Mouse (Mus musculus) lung, adult 2 months (tissue): ENCODE measurements around the gene Hfe. TPM values are rescaled to one million over a fixed set of nuclear protein-coding genes. Genes with fewer than 3 reads are reported as not detected.
"Not testable (repeated sequence)": the region's sequence is repeated elsewhere in the genome, so short reads cannot be mapped to it uniquely, and the experiment has no call there.

Source experiments
- DNase-seq: peaks from one replicate; pipeline ENCODE4 v3.0.0; 2022
- H3K4me1 ChIP-seq: fragments of 200-500 bp; 2 replicates; pipeline ENCODE4 v1.6.1; 2011; ENCODE audit warnings: low read length; ENCODE audit not compliant: control insufficient read depth, insufficient read depth
- H3K4me3 ChIP-seq: fragments of 200-500 bp; replicated peaks from 2 replicates; pipeline ENCODE3; 2011; ENCODE audit warnings: low read depth, mild to moderate bottlenecking, control low read depth, low read length; ENCODE audit errors: extremely low read depth
- CTCF ChIP-seq: fragments of 200-500 bp; IDR thresholded peaks from 2 replicates; pipeline ENCODE4 v1.5.1; 2011; ENCODE audit warnings: mild to moderate bottlenecking, low read length, control low read depth; ENCODE audit not compliant: insufficient read depth
- POLR2A ChIP-seq: fragments of 200-500 bp; IDR thresholded peaks from 2 replicates; pipeline ENCODE4 v1.6.1; 2011; ENCODE audit warnings: low read depth, mild to moderate bottlenecking, control low read depth, low read length, borderline replicate concordance; ENCODE audit errors: extremely low read depth
- WGBS: fragments of 180-500 bp; shearing (Covaris S2); methylation state at CpG from one replicate; pipeline ENCODE4 v1.1.7; 2018; 5-methylcytosine and 5-hydroxymethylcytosine counted together
- polyA plus RNA-seq: library from polyadenylated mRNA; depleted of rRNA; stranded (reverse); fragments of >200 nt; gene quantifications from 2 replicates; pipeline ENCODE4 v1.2.3, GENCODE M21; 2012

Gene Hfe
- polyA plus RNA-seq, 1 experiment = 21.3 TPM

DNA sequence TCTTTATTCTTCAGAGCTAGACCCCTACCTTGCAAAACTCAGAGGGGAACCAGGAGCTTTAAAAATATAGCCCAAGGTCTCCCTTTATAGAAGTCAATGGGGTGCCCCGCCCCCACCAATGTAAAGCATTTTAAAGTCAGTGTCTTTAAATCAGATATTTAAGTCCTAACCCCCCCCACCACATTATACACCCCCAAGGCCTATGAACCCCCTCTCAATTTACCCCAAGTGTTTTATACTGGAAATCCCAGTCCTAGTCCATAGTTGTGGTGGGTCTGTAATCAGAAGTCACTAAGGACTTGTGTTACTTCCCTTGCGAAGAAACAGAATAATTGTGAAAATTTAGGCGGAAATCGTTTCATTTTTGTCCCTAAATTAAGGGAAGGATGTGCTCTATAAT lies 27.4 kb upstream of the Hfe start:
- DNase-seq = no peak
- 26% methylated on average over 4 of the region's 4 CpGs for WGBS
- TF ChIP-seq POLR2A (no peak), CTCF (no peak)
- Histone ChIP-seq H3K4me3 (peak overlapping the region; percentile 32), H3K4me1 (peaks cover 4% of the 10 kb centered on the region)

DNA sequence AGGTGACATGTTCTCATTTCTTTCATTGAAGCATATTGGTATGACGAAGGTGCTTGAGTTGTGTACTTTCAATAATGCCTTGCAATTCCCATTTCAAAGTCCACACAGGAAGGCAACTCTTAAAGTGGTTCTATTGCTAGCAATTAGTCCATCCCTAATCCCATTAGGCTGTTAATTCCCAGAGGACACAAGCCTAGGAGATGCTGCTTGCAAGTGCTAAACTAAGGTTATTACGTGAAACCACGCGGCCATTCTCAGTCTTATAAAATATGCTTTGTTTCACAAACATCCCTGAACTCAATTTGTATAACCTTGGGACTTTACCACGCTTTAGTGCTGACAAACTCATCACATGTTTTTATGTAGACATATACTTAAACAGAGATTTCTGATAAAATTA lies 26.4 kb upstream of the Hfe start:
- no peak for TF ChIP-seq POLR2A
- TF ChIP-seq CTCF = no peak
- no peak for DNase-seq
- 93% methylated on average over 5 of the region's 5 CpGs for whole genome bisulfite sequencing
- Histone ChIP-seq H3K4me3 (no peak overlapping the region), H3K4me1 (peaks cover 4% of the 10 kb centered on the region)

GRCm38 (mm10) chr13:23732156-23732804 lies 21.6 kb upstream of the Hfe start:
- TF ChIP-seq CTCF = peak; percentile 45; the same call in 1 of the 2 replicates
- TF ChIP-seq POLR2A = no peak
- WGBS = 22% methylated on average over 8 of the region's 8 CpGs
- Histone ChIP-seq H3K4me3 (no peak overlapping the region), H3K4me1 (no peaks in the 10 kb centered on the region)
- DNase-seq = no peak

DNA sequence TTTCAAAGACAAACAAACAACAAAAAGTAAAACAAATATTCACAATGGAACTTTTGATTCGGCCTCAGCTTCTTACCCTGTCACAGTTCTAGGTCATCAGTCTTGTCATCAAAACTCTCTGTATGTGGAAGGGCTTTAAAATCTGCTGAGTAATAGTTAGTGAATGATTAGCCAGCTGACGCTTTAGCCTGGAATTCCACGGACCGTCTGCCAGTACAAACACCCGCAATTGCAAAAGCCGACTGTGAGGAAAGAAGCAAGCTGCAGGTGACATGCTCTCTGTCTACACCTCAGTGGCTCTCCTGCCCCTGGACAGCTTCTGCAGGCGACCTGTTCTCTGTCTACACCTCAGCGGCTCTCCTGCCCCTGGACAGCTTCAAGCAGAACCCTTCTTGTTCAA lies 19.8 kb upstream of the Hfe start:
- TF ChIP-seq POLR2A (no peak), CTCF (no peak)

DNA sequence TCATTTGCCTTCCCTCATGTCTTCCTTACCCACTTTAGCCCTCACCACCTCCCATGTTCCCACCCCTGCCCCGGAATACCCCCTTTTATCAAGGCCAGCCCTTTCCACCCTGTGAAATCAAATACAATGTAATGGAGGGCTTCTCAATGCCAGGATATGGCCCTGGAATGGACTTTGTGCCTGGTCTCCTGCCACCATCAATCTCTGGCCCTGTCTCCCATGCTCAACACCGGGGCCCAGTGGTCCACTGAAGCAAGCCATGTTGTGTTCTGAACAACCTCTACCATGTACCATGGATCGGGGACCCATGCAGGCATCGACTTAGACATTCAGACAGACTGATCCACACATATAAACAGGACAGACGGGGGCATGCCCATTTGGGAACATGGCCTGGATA lies 19.1 kb upstream of the Hfe start:
- Histone ChIP-seq H3K4me1 (no peaks in the 10 kb centered on the region), H3K4me3 (no peak overlapping the region)
- no peak for DNase-seq
- TF ChIP-seq POLR2A = no peak
- no peak for TF ChIP-seq CTCF
- 91% methylated on average over 5 of the region's 5 CpGs for WGBS

More for the DNA sequence above, 19.8 kb upstream of the Hfe start:
- H3K4me1 ChIP-seq = no peaks in the 10 kb centered on the region
- no peak overlapping the region for H3K4me3 ChIP-seq
- WGBS = 32% methylated on average over 8 of the region's 8 CpGs
- DNase-seq = no peak

- DNase-seq = no peak
- Histone ChIP-seq H3K4me1 (no peaks in the 10 kb centered on the region), H3K4me3 (no peak overlapping the region)
- TF ChIP-seq POLR2A = no peak
- no peak for TF ChIP-seq CTCF
- 80% methylated on average over 9 of the region's 9 CpGs for WGBS
Observed at GRCm38 (mm10) chr13:23729192-23729525, 18.5 kb upstream of the Hfe start.

DNA sequence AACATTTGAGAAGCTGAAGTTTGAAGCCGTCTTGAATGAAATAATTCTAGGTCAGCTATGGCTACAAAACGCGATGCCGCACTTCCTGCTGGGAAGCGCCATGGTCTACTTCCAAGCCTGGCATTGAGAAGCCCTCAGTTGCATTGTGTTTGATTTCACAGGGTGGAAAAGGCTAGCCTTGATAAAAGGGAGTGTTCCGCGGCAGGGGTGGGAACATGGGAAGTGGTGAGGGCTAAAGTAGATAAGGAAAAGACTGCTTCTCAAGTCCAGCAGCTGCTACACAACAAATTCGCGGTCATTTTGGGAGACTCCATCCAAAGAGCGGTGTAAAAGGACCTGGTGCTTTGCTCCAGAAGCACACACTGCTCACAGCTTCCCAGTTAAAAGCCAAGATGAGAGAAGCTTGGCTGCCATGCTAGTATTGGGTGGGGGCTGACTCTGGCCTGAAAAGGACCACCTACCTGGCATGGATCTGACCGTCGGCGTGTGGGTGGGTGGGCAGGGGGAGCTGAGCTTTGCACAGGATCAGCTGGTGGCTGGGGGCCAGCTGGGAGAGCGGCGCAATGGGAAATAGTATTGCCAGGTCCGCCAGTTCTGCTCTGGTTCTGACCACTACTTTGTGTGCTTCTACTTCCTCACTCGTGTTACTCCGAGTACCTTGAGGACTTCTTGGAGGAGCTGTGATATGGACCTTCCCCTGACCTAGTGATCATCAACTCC lies 18.0 kb upstream of the Hfe start:
- WGBS = 79% methylated on average over 18 of the region's 18 CpGs
- H3K4me3 ChIP-seq = no peak overlapping the region
- no peak for DNase-seq
- no peaks in the 10 kb centered on the region for H3K4me1 ChIP-seq
- TF ChIP-seq CTCF (no peak), POLR2A (no peak)

DNA sequence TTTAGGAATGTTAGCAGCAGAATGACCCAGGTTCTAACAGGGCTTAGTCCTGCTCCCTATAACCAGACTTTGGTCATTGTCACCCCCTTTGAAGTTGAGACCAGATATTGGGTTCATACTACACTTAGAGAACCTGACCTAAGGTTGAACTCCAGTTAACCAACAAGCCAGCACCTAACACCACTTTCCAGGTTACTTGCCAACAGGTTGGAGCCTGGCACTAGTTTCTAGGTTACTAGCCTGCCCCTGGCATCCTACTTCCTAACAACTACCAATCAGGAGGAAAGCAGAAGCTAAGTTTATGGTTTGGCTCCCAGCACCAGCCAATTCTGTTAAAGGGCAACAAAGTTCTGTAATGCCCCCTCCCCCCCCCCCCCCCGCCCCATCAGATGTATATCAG lies 14.6 kb upstream of the Hfe start:
- no peak for TF ChIP-seq CTCF
- TF ChIP-seq POLR2A = no peak
- Histone ChIP-seq H3K4me3 (no peak overlapping the region), H3K4me1 (no peaks in the 10 kb centered on the region)
- DNase-seq = no peak
- 95% methylated on average over 1 of the region's 1 CpGs for WGBS

DNA sequence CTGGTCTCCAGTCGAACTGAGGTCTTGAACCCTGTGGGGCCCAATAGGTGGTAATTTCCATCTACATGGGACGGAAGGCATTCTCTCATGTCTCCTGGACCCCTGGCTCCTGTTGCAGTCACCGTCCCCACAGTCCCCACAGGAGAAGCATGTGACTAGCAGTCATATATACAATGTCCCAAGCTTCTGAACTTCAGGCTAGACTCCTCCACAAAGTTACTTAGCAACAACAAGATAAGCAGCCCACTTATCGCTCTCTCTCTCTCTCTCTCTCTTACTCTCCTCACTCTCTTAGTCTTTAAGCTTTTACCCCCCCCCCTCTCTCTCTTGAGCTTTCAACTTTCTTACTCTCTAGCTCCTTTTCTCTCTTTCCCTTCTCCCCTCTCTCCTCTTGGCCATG lies 13.6 kb upstream of the Hfe start:
- H3K4me1 ChIP-seq = no peaks in the 10 kb centered on the region
- no peak for TF ChIP-seq CTCF
- no peak for TF ChIP-seq POLR2A
- no peak for DNase-seq
- 77% methylated on average over 4 of the region's 4 CpGs for WGBS
- no peak overlapping the region for H3K4me3 ChIP-seq

GRCm38 (mm10) chr13:23717593-23718245 lies 7.1 kb upstream of the Hfe start:
- H3K4me1 ChIP-seq = not testable (repeated sequence)
- WGBS = 19% methylated on average over 2 of the region's 2 CpGs

GRCm38 (mm10) chr13:23717176-23717575 lies 6.5 kb upstream of the Hfe start:
- 49% methylated on average over 11 of the region's 11 CpGs for WGBS
- H3K4me1 ChIP-seq = no peaks in the 10 kb centered on the region
- DNase-seq = no peak
- no peak for TF ChIP-seq POLR2A
- TF ChIP-seq CTCF = no peak
- no peak overlapping the region for H3K4me3 ChIP-seq

More at GRCm38 (mm10) chr13:23717593-23718245, 7.1 kb upstream of the Hfe start:
- DNase-seq, H3K4me3 ChIP-seq: not testable (repeated sequence)
